Mouse (Mus musculus): ENCODE data around the gene Flnc. TPM values are rescaled to one million over a fixed set of nuclear protein-coding genes. Genes with fewer than 3 reads are reported as not detected.
A peak's percentile ranks its signal among the peaks of the same experiment; 100 is the strongest.

Gene Flnc
- polyA plus RNA-seq, 1 experiment from 2014 or later: 10.1 TPM

DNA sequence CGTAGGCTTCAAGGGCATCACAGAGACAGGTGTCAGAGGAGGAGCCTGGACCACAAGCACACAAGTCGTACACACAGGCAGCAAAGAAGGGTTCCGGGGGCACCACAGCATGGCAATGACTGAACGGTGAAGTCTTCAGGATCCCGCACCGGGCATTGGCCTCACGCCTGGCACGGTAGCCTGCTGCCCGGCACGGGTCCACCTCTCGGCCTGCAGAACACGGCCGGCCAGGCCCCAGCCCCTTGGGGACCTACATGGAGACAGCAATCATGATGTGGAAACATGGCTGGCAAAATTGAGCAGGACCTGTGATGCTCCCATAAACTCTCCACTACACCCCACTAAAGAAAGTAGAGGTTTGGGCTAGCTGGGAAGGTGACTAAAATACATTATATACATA lies 49.6 kb downstream of the Flnc start:
- no peak for ATAC-seq (ENCODE audit: insufficient read depth)
- H3K9ac ChIP-seq: no peak overlapping the region
- no peak for TF ChIP-seq CTCF (IDR thresholded peaks at IDR 0.05; ENCODE audit: low read depth)
- WGBS: 92% methylated on average over 13 of the region's 13 CpGs
- no peak overlapping the region for H3K4me3 ChIP-seq (ENCODE audit: low read depth, low read length)
- no peaks in the 10 kb centered on the region for H3K4me1 ChIP-seq (ENCODE audit: insufficient read depth)
- H3K9me3 ChIP-seq (ENCODE audit: low read depth, low read length): no peaks in the 10 kb centered on the region
- H3K4me2 ChIP-seq: no peak overlapping the region
- H3K27me3 ChIP-seq (ENCODE audit: insufficient read depth, low read length): no peaks in the 10 kb centered on the region
- no peaks in the 10 kb centered on the region for H3K36me3 ChIP-seq (ENCODE audit: insufficient read depth)
- DNase-seq: no peak
- no peak overlapping the region for H3K27ac ChIP-seq (ENCODE audit: low read depth)

GRCm38 (mm10) chr6:29484716-29485559 lies 51.9 kb downstream of the Flnc start:
- H3K9ac ChIP-seq: no peak overlapping the region
- peak overlapping the region; percentile 70 for H3K4me2 ChIP-seq

GRCm38 (mm10) chr6:29485951-29486350 lies 52.9 kb downstream of the Flnc start:
- no peak for TF ChIP-seq CTCF (IDR thresholded peaks at IDR 0.05; ENCODE audit: low read depth)
- no peak for DNase-seq
- Histone ChIP-seq H3K4me1 (ENCODE audit: insufficient read depth) (no peaks in the 10 kb centered on the region), H3K27ac (ENCODE audit: low read depth) (no peak overlapping the region), H3K9me3 (ENCODE audit: low read depth, low read length) (no peaks in the 10 kb centered on the region), H3K36me3 (ENCODE audit: insufficient read depth) (0 out of 2 replicates have a peak, but pooled peaks cover 8% of the 10 kb centered on the region), H3K4me3 (ENCODE audit: low read depth, low read length) (no peak overlapping the region), H3K9ac (no peak overlapping the region), H3K27me3 (ENCODE audit: insufficient read depth, low read length) (no peaks in the 10 kb centered on the region), H3K4me2 (no peak overlapping the region)
- 51% methylated on average over 2 of the region's 2 CpGs for WGBS
- no peak for ATAC-seq (ENCODE audit: insufficient read depth)

More at GRCm38 (mm10) chr6:29484716-29485559, 51.9 kb downstream of the Flnc start:
- H3K4me1 ChIP-seq (ENCODE audit: insufficient read depth): no peaks in the 10 kb centered on the region
- no peaks in the 10 kb centered on the region for H3K27me3 ChIP-seq (ENCODE audit: insufficient read depth, low read length)
- H3K36me3 ChIP-seq (ENCODE audit: insufficient read depth): 0 out of 2 replicates have a peak, but pooled peaks cover 8% of the 10 kb centered on the region
- no peaks in the 10 kb centered on the region for H3K9me3 ChIP-seq (ENCODE audit: low read depth, low read length)
- H3K27ac ChIP-seq (ENCODE audit: low read depth): no peak overlapping the region
- ATAC-seq (ENCODE audit: insufficient read depth): peak; percentile 59
- 8% methylated on average over 26 of the region's 26 CpGs for WGBS
- peak; percentile 99 for TF ChIP-seq CTCF (IDR thresholded peaks at IDR 0.05; ENCODE audit: low read depth)
- peak overlapping the region; percentile 36 for H3K4me3 ChIP-seq (ENCODE audit: low read depth, low read length)
- DNase-seq: peak; percentile 90

GRCm38 (mm10) chr6:29494101-29494500 lies 61.0 kb downstream of the Flnc start:
- Histone ChIP-seq H3K4me1 (ENCODE audit: insufficient read depth) (no peaks in the 10 kb centered on the region), H3K27ac (ENCODE audit: low read depth) (no peak overlapping the region), H3K36me3 (ENCODE audit: insufficient read depth) (peaks cover 17% of the 10 kb centered on the region; the same call in 1 of the 2 replicates), H3K9me3 (ENCODE audit: low read depth, low read length) (no peaks in the 10 kb centered on the region), H3K4me2 (no peak overlapping the region), H3K27me3 (ENCODE audit: insufficient read depth, low read length) (peaks cover 8% of the 10 kb centered on the region; the same call in 1 of the 2 replicates), H3K4me3 (ENCODE audit: low read depth, low read length) (no peak overlapping the region), H3K9ac (no peak overlapping the region)
- 73% methylated on average over 4 of the region's 4 CpGs for WGBS
- ATAC-seq (ENCODE audit: insufficient read depth): no peak
- DNase-seq: peak; percentile 18
- TF ChIP-seq CTCF (IDR thresholded peaks at IDR 0.05; ENCODE audit: low read depth): no peak

GRCm38 (mm10) chr6:29496270-29496669 lies 63.2 kb downstream of the Flnc start:
- Histone ChIP-seq H3K27ac (ENCODE audit: low read depth) (no peak overlapping the region), H3K4me1 (ENCODE audit: insufficient read depth) (no peaks in the 10 kb centered on the region), H3K9me3 (ENCODE audit: low read depth, low read length) (no peaks in the 10 kb centered on the region), H3K4me3 (ENCODE audit: low read depth, low read length) (no peak overlapping the region), H3K9ac (no peak overlapping the region), H3K36me3 (ENCODE audit: insufficient read depth) (peaks cover 11% of the 10 kb centered on the region; the same call in 1 of the 2 replicates), H3K27me3 (ENCODE audit: insufficient read depth, low read length) (peaks cover 8% of the 10 kb centered on the region; the same call in 1 of the 2 replicates), H3K4me2 (no peak overlapping the region)
- no peak for DNase-seq
- TF ChIP-seq CTCF (IDR thresholded peaks at IDR 0.05; ENCODE audit: low read depth): no peak
- WGBS: 30% methylated on average over 25 of the region's 25 CpGs
- ATAC-seq (ENCODE audit: insufficient read depth): no peak

DNA sequence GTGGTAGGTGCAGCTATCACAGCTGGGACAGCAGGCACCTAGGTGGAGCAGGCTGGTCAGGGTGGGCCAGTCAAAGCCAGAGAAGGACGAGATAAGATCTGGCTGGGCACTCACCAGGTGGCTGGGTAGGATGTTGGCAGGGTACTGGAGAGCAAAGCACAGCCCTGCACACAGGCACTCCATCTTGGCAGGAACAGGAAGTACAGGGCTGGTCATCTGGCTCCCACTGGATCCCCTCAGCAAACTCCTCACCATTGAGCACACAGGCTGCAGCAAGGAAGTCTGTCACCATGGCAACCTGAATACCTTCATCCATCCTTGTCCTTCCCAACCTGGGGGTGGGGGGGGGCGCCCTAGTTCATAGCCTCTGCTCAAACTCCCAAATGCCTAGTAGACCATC lies 64.7 kb downstream of the Flnc start:
- H3K9ac ChIP-seq: no peak overlapping the region
- no peaks in the 10 kb centered on the region for H3K9me3 ChIP-seq (ENCODE audit: low read depth, low read length)
- ATAC-seq (ENCODE audit: insufficient read depth) (no peak), DNase-seq (no peak)
- no peak overlapping the region for H3K4me3 ChIP-seq (ENCODE audit: low read depth, low read length)
- H3K36me3 ChIP-seq (ENCODE audit: insufficient read depth): peaks cover 8% of the 10 kb centered on the region; the same call in 1 of the 2 replicates
- no peak for TF ChIP-seq CTCF (IDR thresholded peaks at IDR 0.05; ENCODE audit: low read depth)
- no peak overlapping the region for H3K4me2 ChIP-seq
- no peaks in the 10 kb centered on the region for H3K4me1 ChIP-seq (ENCODE audit: insufficient read depth)
- peaks cover 8% of the 10 kb centered on the region; the same call in 1 of the 2 replicates for H3K27me3 ChIP-seq (ENCODE audit: insufficient read depth, low read length)
- no peak overlapping the region for H3K27ac ChIP-seq (ENCODE audit: low read depth)
- 18% methylated on average over 2 of the region's 2 CpGs for WGBS

GRCm38 (mm10) chr6:29500177-29500576 lies 67.1 kb downstream of the Flnc start:
- H3K4me3 ChIP-seq (ENCODE audit: low read depth, low read length): no peak overlapping the region
- peaks cover 8% of the 10 kb centered on the region; the same call in 1 of the 2 replicates for H3K27me3 ChIP-seq (ENCODE audit: insufficient read depth, low read length)
- no peak for ATAC-seq (ENCODE audit: insufficient read depth)
- H3K4me2 ChIP-seq: no peak overlapping the region
- TF ChIP-seq CTCF (IDR thresholded peaks at IDR 0.05; ENCODE audit: low read depth): no peak
- H3K4me1 ChIP-seq (ENCODE audit: insufficient read depth): no peaks in the 10 kb centered on the region
- H3K27ac ChIP-seq (ENCODE audit: low read depth): no peak overlapping the region
- WGBS: 86% methylated on average over 7 of the region's 7 CpGs
- no peaks in the 10 kb centered on the region for H3K9me3 ChIP-seq (ENCODE audit: low read depth, low read length)
- H3K36me3 ChIP-seq (ENCODE audit: insufficient read depth): peaks cover 11% of the 10 kb centered on the region; the same call in 1 of the 2 replicates
- no peak for DNase-seq
- H3K9ac ChIP-seq: no peak overlapping the region

All from lung, embryonic 14.5 days (tissue).